Mouse (Mus musculus) cerebellum, postnatal 25 days (tissue): ENCODE data around the gene Zbtb46.

ENCODE experiments used
- DNase-seq, 2 experiments: peaks; one replicate each; pipeline ENCODE4 v3.0.0; 2021; ENCODE audit warnings: mixed read lengths in 2 of 2

Gene Zbtb46

DNA sequence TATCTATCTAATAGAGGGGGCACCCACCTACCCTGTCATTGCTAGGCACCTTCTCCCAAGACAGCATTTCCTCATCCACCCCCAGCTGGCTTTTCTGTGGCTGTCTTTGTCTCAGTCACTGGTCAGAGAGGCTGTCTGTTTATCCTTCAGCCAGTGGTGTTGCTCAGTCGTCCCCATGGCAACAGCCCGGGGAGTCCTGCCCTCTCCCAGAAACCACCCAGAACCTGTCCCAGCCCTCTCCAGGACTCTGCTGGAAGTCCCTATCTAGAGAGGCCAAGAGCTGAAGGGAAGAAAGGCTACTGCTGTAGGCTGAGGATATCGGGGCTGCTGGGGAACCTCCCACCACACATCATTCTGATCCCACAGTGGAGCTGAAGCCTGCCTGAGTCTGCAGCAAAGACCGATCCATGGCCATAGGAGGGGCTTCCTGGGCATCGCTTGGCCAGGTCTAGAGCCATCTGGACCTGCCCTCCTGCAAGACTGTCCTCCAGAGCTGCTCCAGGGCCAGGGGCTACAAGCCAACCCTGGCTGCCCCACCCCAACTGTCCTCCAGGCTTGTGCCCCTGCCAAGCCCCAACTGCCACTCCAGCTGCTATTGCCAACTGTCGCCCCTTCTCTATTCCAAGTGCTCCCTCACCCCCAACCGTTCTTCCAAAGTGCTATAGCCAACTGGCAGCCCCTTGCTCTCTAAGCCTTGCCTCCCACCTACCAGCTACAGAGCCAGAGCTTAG, 3.9 kb upstream of the Zbtb46 start:
- DNase-seq: peak; percentile 95 to 96

DNA sequence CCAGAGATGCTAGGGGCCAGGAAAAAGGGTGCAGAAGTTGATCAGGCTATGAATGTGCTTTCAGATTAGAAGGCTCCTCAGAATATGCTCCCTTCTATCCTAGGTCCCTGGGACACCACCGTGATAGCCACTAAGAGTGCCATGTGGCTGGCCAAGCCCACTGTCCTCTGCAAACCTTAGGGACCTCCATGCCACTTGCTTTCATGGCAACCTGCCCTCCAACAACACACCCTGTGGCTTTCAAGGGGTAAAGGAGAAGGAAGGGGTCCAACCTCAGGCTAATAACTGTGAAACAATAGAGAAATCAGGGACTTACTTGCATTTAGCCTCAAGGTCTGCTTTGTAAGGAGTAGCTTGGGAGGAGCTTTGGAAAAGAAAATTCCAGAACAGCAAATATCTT, 3.4 kb upstream of the Zbtb46 start:
- DNase-seq: peak; percentile 54

DNA sequence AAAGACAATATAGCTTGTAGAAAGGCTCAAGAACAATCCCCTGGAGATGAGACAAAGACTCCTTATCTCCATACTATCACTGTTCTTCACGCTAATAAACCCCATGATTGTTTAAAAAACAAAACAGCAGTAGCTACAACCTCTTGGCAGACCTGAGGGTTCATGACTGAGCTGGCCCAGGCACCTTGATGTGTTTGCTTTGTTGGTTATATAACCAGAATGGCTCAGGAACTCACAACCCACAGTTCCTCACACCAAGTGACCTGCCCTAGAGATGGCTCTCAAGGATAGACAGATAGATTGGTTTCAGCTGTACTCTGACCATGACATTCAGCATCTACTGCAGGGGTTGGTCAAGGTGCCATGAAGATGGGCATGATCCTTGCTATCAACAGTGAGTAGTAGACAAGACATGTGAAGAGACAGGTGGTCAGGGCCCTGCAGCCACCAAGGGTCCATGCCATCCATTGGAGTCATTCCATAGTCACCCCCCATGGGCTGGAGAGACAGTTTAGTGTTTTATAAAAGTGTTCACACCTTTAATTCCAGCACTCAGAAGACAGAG, 2.4 kb upstream of the Zbtb46 start:
- peak in 1 of 2 experiments; percentile 45 for DNase-seq

DNA sequence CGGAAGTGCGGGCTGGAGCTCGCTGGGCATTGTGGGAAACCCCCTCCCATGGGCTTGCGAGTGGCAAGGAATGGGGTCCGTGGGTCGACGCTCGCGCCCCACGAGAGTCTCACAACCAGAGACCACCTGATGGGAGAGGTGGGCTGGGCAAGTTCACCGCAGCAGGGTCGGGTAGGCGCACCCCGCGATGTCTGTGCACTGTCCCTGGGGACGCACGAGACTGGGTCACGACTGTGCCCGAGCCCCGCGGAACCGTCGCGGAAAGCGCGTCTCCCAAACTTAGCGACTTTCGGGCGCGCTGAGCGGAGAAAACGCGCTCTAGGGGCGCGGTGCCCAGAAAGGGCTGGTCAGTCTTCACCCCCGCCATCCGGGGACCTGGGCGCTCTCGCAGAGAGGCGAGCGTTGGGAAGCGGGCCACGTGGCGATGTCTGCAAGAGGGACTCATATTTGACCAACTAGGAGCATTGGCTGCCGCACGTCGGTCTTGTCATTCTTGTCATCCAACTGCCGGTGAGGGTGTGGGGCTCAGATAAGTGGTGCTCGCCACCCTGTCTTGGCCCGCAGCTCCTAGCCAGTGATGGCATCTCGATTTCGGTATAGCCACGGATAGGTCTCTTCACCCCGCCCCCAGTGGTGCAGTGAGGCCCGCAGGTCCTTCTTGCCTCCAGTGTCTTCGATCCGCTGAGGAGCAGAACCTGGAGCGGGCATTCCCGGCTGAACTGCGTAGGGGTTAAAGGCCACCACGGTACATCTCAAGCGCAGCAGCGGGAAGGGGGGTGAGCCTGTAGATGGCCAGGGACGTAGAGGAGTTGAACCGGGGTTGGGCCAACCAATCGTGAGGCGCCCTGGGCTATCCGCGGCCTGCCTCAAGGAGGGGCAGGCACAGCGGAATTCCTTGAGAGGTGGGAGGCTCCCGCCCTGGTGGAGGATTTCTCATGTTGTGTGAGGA, 721 bp upstream of the Zbtb46 start:
- peak; percentile 77 to 81 for DNase-seq

DNA sequence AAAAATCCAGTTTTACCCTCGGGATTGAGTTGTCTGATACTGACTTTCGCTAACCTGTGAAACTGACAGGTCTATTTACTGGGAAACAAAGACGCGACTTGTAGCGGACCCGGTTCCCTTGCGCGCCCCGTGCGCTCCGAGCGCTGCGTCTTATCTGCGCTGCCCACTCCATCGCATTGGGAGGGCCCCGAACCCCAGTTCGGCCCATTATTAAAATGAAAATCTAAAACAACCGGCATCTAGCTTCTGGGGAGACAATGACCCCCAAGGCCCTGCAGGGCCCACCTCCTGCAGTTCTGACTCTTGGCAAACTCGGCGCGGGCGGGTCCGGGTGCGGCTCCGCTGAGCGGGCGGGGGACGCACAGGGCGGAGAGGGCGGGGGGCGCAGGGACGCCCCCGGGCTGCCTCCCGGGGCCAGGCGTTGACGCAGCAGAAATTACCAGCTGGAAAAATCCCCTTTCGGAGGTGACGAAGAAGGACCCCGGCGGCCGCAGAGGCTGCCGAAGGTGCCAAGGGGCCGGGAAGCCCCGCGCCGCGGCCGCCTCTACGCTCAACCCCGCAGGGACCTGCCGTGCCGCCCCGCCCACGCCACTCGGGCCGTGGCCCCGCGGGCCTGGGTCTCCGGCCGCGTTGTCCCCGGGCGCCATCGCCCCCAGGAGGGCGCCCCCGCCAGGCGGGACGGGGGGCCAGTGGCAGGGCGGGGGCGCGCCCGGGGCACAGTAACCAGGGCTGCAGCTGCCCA, 644 bp downstream of the Zbtb46 start:
- peak; percentile 71 to 75 for DNase-seq

DNA sequence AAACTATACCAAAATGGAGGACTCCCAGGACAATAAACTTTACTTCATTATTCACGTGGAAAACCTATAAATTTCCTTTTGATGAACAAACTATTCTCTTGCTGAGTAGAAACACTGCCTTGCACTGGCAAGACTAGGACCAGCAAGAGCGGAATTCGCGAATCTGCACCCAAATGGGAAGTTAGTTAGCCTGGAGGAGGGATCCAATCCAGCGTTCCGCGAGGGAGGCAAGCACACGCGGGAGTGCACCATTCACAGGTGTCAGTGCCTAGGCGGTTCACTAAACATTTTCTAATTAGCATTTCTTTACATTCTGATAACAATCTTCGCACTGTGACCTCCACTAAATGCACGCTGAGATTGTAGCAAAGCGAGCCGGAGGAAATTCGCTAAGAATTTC, 1.4 kb downstream of the Zbtb46 start:
- DNase-seq: peak in 1 of 2 experiments; percentile 53

DNA sequence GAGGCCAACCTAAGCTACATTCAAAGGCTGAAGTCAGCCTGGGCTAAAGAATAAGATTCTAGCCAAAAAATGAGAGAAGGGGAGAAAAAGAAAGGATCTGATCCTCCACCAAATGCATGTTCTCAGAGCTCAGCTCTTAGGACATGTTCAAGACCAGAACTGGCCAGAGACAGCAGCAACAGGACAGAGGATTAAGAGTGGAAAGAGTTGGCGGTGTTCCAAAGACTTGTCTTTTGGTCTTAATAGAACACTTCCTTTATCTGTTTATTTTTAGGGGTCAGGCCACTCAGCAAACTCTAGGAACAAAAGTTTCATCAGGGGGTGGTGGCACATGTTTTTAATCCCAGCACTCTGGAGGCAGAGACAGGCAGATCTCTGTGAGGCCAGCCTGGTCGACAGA, 3.3 kb downstream of the Zbtb46 start:
- no peak for DNase-seq

DNA sequence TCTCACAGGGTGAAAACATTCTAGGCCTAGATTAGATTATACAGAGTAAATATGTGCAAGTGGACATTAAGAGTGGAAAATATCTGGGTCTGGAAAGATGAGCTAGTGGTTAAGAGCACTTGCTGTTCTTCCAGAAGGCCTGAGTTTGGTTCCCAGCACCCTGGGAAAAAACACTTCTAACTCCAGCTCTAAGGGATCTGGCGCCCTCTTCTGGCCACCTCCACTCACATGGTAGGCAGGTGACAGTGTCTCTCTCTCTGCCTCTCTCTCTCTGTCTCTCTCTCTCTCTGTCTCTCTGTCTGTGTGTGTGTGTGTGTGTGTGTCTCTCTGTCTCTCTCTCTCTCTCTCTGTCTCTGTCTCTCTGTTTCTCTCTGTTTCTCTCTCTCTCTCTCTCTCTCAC, 6.0 kb downstream of the Zbtb46 start:
- peak in 1 of 2 experiments; percentile 43 for DNase-seq

DNA sequence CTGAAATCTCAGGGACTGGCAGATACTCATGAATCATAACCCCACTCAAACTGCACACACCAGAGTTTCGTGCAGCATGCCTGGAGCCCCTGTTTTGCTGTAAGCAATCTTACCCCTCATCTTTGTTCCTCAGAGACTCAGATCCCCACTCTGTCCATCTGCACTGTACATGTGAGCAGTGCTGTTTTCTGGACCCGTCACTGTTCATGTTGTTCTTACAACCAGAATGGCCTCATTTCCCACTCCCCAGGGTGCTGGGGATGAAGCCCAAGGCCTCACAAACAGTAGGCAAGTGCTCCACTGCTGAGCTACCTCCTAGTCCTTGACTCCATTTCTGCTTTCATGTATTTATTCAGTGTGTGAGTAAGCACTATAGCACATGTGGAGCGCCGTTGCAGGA, 7.0 kb downstream of the Zbtb46 start:
- peak; percentile 65 to 69 for DNase-seq

DNA sequence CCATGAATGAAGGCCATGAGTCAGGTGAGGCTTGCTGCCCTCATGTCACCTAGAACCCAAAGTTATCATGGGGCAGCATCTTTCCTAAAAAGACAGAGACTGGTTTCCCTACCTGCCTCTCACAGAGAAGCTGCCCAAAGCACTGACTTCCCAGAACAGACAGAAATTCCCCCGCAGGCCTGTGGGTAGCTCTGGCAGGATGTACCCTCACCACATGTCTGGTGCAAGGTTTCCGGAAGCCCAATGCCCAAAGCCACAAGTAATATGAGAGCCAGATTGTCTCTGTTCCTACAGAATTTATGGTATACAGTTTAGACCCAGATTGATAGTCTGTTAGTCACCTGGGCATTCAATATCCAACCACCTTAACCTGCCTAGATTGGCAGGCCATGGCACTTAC, 16.2 kb downstream of the Zbtb46 start:
- DNase-seq: no peak

DNA sequence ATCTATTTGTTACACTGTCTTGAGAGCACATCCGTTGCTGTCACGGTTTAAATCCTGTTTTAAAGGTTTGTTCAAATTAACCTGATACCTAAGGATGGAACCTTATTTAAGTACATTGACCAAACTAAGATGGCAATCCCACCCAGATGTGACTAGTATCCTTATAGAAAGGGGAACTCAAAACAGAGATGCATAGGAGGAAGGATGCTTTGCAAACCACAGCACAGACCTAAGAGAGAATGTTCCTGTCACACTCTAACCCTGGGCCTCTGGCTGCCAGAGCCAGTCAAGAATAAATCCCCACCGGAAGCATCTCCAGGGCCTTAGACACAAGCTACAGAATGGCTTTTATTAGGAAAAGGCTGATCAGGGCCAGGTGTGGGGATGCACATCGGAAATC, 21.1 kb downstream of the Zbtb46 start:
- DNase-seq: no peak

DNA sequence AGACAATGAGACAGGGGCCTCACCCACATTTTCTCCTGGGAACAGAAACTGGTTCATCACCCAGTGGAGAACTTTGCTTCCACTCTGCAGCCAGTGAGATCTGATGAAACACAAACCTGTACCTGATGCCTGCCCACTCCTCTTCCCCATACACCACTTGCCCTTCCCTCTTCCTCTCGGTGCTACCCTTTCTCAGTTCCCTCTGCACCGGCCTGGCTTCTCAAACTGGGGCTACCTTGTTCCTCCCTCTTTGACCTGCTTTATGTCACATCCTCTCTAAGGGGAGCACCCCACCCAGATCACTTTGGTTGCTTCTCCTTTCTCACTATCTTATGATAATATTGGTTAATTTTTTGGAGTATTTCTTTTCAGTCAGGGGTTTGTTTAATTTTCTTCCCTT, 23.0 kb downstream of the Zbtb46 start:
- DNase-seq: no peak

DNA sequence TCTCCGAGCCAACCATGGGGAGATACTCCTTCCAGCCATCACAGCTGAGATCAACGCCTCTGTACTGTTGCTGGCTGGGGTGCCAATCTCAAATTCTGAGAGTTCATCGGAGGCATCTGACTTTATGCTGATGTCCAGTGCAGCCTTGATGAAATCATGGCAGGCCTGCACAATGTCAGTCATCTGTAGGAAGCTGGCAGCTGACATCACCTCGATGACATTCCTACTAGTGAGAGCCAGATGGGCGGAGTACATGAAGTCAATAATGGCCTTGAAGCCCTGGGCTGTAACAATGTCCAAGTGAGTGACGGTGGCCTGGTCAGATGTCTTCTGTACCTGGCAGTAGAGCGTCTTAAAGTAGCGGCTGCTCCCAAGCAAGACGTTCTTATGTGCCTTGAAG, 35.4 kb downstream of the Zbtb46 start:
- no peak for DNase-seq

DNA sequence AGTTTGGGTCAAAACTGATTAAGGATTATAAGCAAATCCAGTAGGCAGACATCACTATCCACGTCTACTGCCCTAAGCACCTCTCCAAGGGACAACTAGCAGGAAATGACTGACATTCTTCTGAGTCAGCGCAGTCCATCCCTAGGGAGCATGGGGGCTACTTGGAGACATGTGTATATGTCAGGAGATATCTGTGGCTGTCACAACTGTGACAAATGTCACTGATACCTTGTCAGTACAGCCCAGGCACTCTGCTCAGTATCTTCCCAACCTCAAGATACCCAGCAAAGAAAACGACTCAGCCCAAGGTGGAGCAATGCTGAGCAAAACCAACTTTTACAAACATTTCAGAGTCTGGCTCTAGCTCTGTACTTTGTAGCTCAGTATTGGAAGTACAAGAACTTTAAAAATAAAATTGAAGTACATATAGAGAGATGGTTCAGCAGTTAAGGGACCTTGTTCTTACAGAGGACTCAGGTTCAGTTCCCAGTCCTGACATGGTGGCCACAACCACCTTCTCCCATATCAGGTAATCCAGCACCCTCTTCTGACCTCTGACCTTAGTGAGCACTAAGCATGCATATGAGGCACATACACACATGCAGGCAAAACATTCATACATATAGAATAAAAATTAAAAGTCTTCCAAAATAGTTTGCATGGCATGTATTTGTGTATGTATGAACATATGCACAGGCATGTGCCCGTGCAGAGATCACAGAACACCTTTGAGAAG, 38.2 kb downstream of the Zbtb46 start:
- no peak for DNase-seq

DNA sequence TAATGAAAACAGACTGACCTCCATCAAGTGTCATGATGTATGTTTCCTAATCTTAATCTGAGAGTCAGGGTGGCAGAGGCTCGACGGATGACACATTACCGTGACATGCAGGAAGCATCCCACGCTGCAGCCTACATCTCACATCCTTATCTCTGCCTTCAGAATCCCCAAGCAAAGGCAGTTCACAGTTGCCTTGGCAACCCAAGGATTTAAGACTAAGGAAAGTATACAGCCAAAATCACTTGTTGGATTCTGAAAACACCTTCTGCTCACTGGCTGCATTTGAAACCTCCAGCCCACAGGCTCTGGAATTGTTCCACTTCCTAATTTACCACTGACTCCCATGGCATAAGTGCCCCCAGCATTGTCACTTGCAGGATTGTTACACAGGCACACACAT, 38.8 kb downstream of the Zbtb46 start:
- DNase-seq: no peak

DNA sequence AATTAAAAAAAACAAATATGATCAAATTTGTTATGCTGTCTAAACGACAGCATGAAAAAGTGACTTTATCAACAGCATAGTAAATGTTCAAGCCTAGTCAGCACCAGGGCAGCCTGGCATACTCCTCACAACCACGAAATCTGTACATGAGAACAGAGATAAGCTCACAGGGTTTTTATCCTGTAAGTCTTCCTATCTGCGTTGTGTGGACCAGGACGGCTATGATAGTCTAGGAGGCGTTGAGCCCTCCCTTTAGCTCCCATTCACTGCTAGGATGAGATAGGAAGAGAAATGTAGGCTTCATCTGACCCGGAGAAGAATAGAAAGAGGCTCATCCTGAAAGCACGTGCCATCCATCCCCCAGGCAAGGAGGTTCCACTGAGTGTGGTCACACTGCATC, 39.9 kb downstream of the Zbtb46 start:
- no peak for DNase-seq

DNA sequence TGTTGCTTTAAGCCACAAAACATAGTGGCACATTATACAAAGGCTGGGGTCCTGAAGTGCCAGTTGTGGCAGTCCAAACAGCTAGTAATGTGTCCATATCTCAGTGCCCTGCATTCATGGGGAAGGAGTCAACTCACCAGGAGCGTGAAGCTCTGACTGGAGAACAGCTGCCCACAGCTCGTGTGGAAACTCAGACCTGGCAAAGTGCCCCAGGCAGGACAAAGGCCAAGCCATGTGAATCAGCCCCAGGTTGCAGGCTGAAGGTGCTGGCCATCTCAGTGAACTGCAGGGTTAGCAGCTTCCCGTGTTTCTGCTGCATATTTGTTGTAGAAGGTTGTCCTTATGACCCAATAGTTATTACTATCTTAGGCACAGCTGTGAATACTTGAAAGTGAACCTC, 43.3 kb downstream of the Zbtb46 start:
- peak; percentile 76 to 87 for DNase-seq

DNA sequence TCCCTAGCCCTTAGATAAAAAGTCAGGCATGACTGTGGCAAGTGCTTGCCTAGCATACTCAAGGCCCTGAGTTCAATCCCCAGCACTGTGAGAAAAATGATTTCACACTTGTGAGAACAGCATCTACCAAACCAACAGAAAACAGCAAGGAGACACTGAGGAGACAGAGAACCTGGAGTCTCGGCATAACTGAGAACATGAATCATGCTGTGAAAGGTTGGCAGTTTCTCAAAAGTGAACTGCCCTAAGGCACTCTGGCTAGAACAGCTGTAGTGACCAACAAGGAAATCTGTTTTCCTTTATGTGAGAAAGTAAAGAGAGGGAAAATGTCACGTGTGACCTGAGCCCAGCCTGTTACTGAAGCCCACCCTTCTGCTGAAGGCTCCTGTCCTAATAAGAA, 46.1 kb downstream of the Zbtb46 start:
- no peak for DNase-seq

DNA sequence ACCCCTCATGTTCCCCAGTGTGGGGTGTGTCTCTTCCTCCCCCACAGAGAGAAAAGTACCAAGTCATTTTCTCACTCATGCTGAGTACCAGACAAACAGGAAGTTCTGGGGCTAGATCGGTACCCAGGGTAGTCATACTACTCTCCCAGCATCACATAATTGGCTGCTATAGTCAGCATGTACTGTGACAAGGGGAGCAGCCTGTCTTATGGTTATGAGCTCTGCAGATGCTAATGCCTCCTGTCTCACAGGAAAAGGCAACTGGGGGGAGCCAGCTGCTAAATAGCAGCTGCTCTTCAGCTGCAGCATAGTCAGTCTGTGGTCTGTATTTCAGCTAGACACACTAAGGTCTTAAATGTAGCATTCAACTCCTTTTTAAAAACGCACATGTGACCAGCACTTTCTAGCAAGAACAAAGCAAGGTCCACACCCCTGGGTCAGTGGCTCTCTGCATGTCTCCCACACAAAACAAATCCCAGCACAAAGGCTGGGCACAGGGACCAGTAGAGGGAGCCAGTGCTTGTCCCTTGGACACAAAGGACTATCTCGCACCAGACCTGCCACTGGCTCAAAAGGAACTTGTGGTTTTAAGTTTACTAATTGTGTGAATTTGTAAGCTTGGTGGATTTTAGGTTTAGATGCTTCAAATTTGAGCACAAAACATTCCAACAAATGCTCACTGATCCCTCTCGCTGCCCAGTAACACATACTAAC, 48.3 kb downstream of the Zbtb46 start:
- peak; percentile 67 to 84 for DNase-seq

DNA sequence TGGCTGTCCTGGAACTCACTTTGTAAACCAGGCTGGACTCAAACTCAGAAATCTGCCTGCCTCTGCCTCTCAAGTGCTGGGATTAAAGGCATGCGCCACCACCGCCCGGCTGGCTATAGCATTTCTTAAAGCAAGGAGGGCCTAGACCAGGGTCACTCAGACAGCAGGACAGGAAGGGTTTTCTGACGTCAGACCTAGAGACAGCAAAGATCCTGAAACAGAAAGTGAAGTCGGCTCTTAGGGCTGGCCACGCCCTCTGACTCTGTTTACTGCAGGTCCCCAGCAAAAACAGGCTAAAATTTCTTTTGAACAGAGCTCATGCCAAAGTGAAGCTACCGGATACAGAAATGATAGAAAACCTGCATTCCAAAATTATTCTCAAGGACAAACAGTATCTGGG, 49.6 kb downstream of the Zbtb46 start:
- DNase-seq: no peak

DNA sequence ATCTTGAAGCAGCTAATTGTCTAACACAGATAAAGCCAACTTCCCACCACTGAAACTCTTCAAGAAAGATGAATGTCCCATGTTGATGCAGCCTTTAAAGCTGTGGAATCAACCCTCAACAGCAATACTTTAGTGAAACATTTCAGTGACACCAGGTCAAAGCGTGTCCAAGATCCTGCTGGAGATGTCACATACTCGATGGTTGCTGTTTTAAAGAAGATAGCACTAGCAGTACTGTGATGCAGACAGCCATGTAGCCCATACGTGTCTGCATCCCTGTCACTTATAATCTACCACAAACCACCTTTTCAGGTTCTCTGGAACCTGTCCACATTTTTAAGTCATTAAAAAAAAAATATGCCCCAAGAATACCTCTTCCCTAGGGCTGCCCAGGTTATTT, 55.5 kb downstream of the Zbtb46 start:
- DNase-seq: no peak

DNA sequence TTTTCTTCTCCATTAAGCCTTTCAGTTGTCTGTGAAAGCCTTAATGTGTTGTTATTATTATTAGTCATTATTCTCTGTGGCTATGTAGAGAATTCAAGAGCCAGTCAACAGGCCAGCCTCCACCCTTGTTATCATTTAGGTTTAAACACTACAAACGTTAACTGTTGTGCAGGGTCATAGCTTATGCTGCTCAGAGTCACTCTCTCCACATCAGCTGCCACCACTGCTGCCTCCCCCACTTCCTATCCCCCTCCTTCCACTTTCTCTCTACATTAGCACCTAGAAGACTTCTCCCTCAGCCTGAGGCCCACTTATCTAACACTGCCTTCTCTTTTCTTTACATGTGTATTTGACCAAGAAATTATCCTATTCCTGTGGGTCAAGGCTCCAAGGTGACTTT, 57.7 kb downstream of the Zbtb46 start:
- no peak for DNase-seq
